Mouse (Mus musculus) kidney, embryonic 14.5 days (tissue): ENCODE measurements at regions not wholly inside any gene's neighbourhood (a gene's known extent, or its start where the extent isn't known, plus 50 kb on each side); places are given as distances from the start of the nearest gene placed in this dataset.

ENCODE experiments used
- ATAC-seq: fragments of 200-750 bp; cut with Nextera tagmentation; 2 replicates; pipeline ENCODE4 v1.8.0; 2017; ENCODE audit warnings: moderate number of reproducible peaks, mild to moderate bottlenecking, moderate TSS enrichment, moderate library complexity; ENCODE audit not compliant: low FRiP score, low TSS enrichment
- H3K27ac ChIP-seq: fragments of 300-500 bp; sonication (generic); 2 replicates; pipeline ENCODE4 v1.5.1; 2014; ENCODE audit warnings: low read depth, mild to moderate bottlenecking, low read length, moderate library complexity, mixed read lengths
- H3K27me3 ChIP-seq: fragments of 300-500 bp; sonication (generic); 2 replicates; pipeline ENCODE4 v1.6.1; 2014; ENCODE audit warnings: mild to moderate bottlenecking, low read length; ENCODE audit not compliant: control insufficient read depth, insufficient read depth
- H3K36me3 ChIP-seq: fragments of 300-500 bp; sonication (generic); 2 replicates; pipeline ENCODE4 v1.6.1; 2014; ENCODE audit warnings: low read length, mixed read lengths; ENCODE audit not compliant: control insufficient read depth, insufficient read depth
- H3K4me1 ChIP-seq: fragments of 300-500 bp; sonication (generic); 2 replicates; pipeline ENCODE4 v1.6.1; 2014; ENCODE audit warnings: low read length, mixed read lengths; ENCODE audit not compliant: control insufficient read depth, insufficient read depth
- H3K4me2 ChIP-seq: fragments of 300-500 bp; sonication (generic); replicated peaks from 2 replicates; pipeline ENCODE4 v1.6.1; 2014; ENCODE audit warnings: low read depth, mild to moderate bottlenecking, low read length
- H3K4me3 ChIP-seq: fragments of 300-500 bp; sonication (generic); 2 replicates; pipeline ENCODE4 v1.5.1; 2014; ENCODE audit warnings: mild to moderate bottlenecking, low read length
- H3K9ac ChIP-seq: fragments of 300-500 bp; sonication (generic); 2 replicates; pipeline ENCODE4 v1.6.1; 2014; ENCODE audit warnings: low read depth, mild to moderate bottlenecking, low read length, moderate library complexity
- H3K9me3 ChIP-seq: fragments of 300-500 bp; sonication (generic); 2 replicates; pipeline ENCODE4 v1.6.1; 2016; ENCODE audit warnings: low read length; ENCODE audit not compliant: control insufficient read depth
- WGBS: fragments of 180-500 bp; shearing (Covaris S2); extraction: QIAGEN DNeasy Blood & Tissue Kit; methylation state at CpG from one replicate; pipeline ENCODE4 v1.1.7; 2014; 5-methylcytosine and 5-hydroxymethylcytosine counted together

DNA sequence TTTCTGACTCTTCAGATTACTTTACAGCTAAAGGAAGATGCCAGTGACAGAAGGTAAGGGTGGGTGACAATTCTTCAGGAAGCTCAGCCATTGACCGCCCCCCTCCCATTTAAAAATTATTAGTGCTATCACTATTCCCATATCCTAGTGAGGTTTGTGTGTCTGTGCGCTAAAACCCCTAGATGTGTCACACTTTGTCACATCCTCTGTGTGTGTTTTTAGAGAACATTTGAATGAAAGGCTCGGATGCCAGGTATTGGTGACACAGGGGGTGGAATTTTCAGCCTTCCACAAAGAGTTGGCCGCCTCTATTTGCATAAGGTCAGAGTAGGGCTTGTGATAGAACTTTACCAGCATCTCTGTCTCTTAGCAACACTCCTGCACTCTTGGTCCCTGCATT is 83.4 kb downstream of the Nr2f2 start:
- no peaks in the 10 kb centered on the region for H3K9me3 ChIP-seq
- H3K36me3 ChIP-seq, result no peaks in the 10 kb centered on the region
- no peak overlapping the region for H3K9ac ChIP-seq
- H3K4me3 ChIP-seq, result no peak overlapping the region
- ATAC-seq, result no peak
- peaks cover 76% of the 10 kb centered on the region for H3K27me3 ChIP-seq
- no peak overlapping the region for H3K27ac ChIP-seq
- H3K4me2 ChIP-seq, result no peak overlapping the region
- H3K4me1 ChIP-seq, result peaks cover 17% of the 10 kb centered on the region
- 21% methylated on average over 4 of the region's 4 CpGs for WGBS

DNA sequence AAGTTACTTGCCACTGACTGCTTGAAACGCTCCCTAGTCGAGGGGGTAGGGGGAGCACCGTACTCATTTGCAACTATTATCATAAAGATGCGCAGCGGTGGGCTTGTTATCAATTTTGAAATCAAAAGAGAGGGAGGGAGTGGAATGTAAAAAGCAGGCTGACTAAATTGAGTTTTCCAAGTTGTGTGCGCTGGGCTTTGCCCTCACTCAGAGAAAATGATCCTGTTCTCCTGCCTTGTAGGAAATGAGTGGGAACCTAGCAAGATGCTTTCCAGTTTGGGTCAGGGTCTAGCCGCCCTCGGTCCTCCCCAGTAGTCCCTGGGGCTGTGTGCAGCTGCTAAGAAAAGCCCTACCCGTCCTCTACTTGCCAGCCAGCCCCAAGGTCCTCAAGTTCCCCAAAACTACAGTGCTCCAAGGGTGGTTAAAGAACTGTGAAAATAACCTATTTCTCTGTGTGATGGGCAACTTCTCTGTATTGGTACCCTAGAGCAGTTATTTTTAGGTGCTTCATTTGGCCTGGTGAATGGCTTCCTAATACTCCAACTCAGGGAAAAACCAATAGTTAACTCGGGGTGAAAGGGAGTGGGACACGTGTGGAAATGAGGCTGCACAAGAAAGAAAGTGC is 84.5 kb downstream of the Nr2f2 start:
- no peaks in the 10 kb centered on the region for H3K36me3 ChIP-seq
- no peak overlapping the region for H3K27ac ChIP-seq
- H3K4me2 ChIP-seq, result no peak overlapping the region
- no peak for ATAC-seq
- WGBS, result 11% methylated on average over 11 of the region's 11 CpGs
- no peaks in the 10 kb centered on the region for H3K9me3 ChIP-seq
- no peak overlapping the region for H3K9ac ChIP-seq
- H3K4me3 ChIP-seq, result peak overlapping the region; percentile 37; the same call in 1 of the 2 replicates
- H3K27me3 ChIP-seq, result peaks cover 65% of the 10 kb centered on the region
- peaks cover 11% of the 10 kb centered on the region; the same call in 1 of the 2 replicates for H3K4me1 ChIP-seq

GRCm38 (mm10) chr7:70281381-70281750 is 85.2 kb downstream of the Nr2f2 start:
- 1% methylated on average over 22 of the region's 22 CpGs for WGBS
- Histone ChIP-seq H3K27me3 (peaks cover 61% of the 10 kb centered on the region), H3K4me2 (peak overlapping the region; percentile 52), H3K9me3 (no peaks in the 10 kb centered on the region), H3K4me1 (peaks cover 11% of the 10 kb centered on the region; the same call in 1 of the 2 replicates), H3K9ac (no peak overlapping the region), H3K4me3 (peak overlapping the region; percentile 37), H3K27ac (no peak overlapping the region), H3K36me3 (no peaks in the 10 kb centered on the region)
- ATAC-seq, result no peak; the same call in 1 of the 2 replicates

- no peak overlapping the region for H3K27ac ChIP-seq
Observed at GRCm38 (mm10) chr7:70280643-70281380, 85.7 kb downstream of the Nr2f2 start.

GRCm38 (mm10) chr7:70279927-70280642 is 86.5 kb downstream of the Nr2f2 start:
- Histone ChIP-seq H3K36me3 (no peaks in the 10 kb centered on the region), H3K4me2 (peak overlapping the region; percentile 52), H3K9me3 (no peaks in the 10 kb centered on the region), H3K27me3 (peaks cover 48% of the 10 kb centered on the region), H3K9ac (no peak overlapping the region), H3K4me3 (peak overlapping the region; percentile 37), H3K4me1 (peaks cover 11% of the 10 kb centered on the region; the same call in 1 of the 2 replicates), H3K27ac (no peak overlapping the region)
- WGBS, result 1% methylated on average over 31 of the region's 31 CpGs
- no peak; the same call in 1 of the 2 replicates for ATAC-seq

More at GRCm38 (mm10) chr7:70280643-70281380, 85.7 kb downstream of the Nr2f2 start:
- WGBS, result 1% methylated on average over 42 of the region's 42 CpGs
- H3K27me3 ChIP-seq, result peaks cover 56% of the 10 kb centered on the region
- peaks cover 11% of the 10 kb centered on the region; the same call in 1 of the 2 replicates for H3K4me1 ChIP-seq
- no peaks in the 10 kb centered on the region for H3K9me3 ChIP-seq
- peak overlapping the region; percentile 37 for H3K4me3 ChIP-seq
- no peaks in the 10 kb centered on the region for H3K36me3 ChIP-seq
- peak overlapping the region; percentile 52 for H3K4me2 ChIP-seq
- H3K9ac ChIP-seq, result no peak overlapping the region
- peak; percentile 33; the same call in 1 of the 2 replicates for ATAC-seq

DNA sequence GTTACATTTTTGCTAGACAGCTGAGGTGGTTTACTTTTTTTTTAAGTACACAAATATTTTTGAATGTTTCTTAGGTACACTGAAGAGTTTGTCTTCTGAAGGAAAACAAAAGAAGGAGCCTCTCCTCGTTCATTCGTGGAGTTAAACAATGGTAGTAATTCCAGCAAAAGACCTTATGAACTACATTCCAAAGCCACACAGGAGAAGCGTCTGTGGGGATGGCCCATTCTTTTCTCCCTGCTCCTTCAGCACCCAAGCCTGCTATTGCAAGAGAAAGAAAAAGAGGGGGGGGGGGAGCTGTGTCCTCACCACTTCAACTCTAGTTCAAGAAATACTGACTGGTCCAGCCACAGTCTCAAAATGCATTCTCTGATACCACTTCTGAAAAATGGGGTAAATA is 87.4 kb downstream of the Nr2f2 start:
- Histone ChIP-seq H3K4me2 (no peak overlapping the region), H3K4me3 (no peak overlapping the region), H3K9me3 (no peaks in the 10 kb centered on the region), H3K36me3 (no peaks in the 10 kb centered on the region), H3K27me3 (peaks cover 41% of the 10 kb centered on the region), H3K27ac (no peak overlapping the region), H3K9ac (no peak overlapping the region), H3K4me1 (peaks cover 11% of the 10 kb centered on the region; the same call in 1 of the 2 replicates)
- ATAC-seq, result no peak
- WGBS, result 15% methylated on average over 3 of the region's 3 CpGs

- no peak overlapping the region for H3K4me3 ChIP-seq
- no peak overlapping the region for H3K9ac ChIP-seq
- no peaks in the 10 kb centered on the region for H3K9me3 ChIP-seq
- H3K27ac ChIP-seq, result no peak overlapping the region
- ATAC-seq, result peak; percentile 62; the same call in 1 of the 2 replicates
- 44% methylated on average over 2 of the region's 2 CpGs for WGBS
- H3K36me3 ChIP-seq, result no peaks in the 10 kb centered on the region
- H3K4me2 ChIP-seq, result no peak overlapping the region
- H3K27me3 ChIP-seq, result peaks cover 12% of the 10 kb centered on the region
- peaks cover 10% of the 10 kb centered on the region; the same call in 1 of the 2 replicates for H3K4me1 ChIP-seq
Observed at GRCm38 (mm10) chr7:70276078-70276477, 90.5 kb downstream of the Nr2f2 start.

DNA sequence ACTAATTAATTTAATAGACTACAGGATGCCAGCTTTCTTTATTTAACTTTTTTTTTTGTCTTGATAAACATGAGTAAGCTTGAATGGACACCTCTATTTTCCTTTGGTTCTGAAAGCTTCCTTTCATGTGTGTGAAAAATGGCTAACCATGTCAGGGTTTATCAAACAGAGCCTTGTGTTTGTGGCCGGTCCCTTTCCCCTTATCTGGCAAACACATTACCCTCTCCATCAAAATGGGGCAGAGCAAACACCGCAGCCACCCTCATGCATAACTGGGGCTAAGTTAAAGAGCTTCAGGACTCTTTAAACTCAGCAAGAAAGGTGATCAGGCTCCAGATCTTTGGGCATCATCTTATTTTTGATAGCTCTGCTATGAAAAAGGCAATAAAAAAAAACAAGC is 92.2 kb downstream of the Nr2f2 start:
- Histone ChIP-seq H3K4me3 (no peak overlapping the region), H3K4me1 (no peaks in the 10 kb centered on the region), H3K9me3 (no peaks in the 10 kb centered on the region), H3K27me3 (peaks cover 5% of the 10 kb centered on the region; the same call in 1 of the 2 replicates), H3K4me2 (no peak overlapping the region), H3K27ac (no peak overlapping the region), H3K9ac (no peak overlapping the region), H3K36me3 (no peaks in the 10 kb centered on the region)
- no peak for ATAC-seq
- 51% methylated on average over 2 of the region's 2 CpGs for WGBS
